Comparison of ENCODE assay signal across 8 mouse cellular contexts in genomic region chr7:81827806-81828667, GRCm38 (mm10). TPM values are rescaled to one million over a fixed set of nuclear protein-coding genes. Genes with fewer than 3 reads are reported as not detected.
DNase-seq lines count a peak whose midpoint lies in the region; ATAC-seq lines count a peak whose summit lies in the region.

No protein-coding gene starts in this region.

- peak overlapping the region; percentile 71 for H3K4me2 ChIP-seq in hindbrain, embryonic 11.5 days (replicated peaks; ENCODE audit: low read depth, low read length)
- peak overlapping the region; percentile 95 for H3K4me2 ChIP-seq in liver, embryonic 15.5 days
- H3K4me2 ChIP-seq in neural tube, embryonic 15.5 days = peak overlapping the region; percentile 63

- DNase-seq in retina, postnatal 1 day = peak; percentile 14
- no peak for DNase-seq in retina, embryonic 14.5 days (ENCODE audit: low spot score)
- no peak for DNase-seq in hindbrain, embryonic 11.5 days (ENCODE audit: low spot score)
- no peak for DNase-seq in cerebellum, postnatal 14 days
- DNase-seq in ovary, postnatal 10 days (ENCODE audit: low spot score) = no peak

- peak overlapping the region; percentile 98 for H3K4me3 ChIP-seq in brown adipose tissue, adult 24 weeks (ENCODE audit: insufficient read depth, low read depth, low read length)
- peak overlapping the region; percentile 68 for H3K4me3 ChIP-seq in hindbrain, embryonic 11.5 days (ENCODE audit: low read depth, low read length)
- H3K4me3 ChIP-seq in liver, embryonic 15.5 days (replicated peaks) = peak overlapping the region; percentile 92
- H3K4me3 ChIP-seq in neural tube, embryonic 15.5 days (replicated peaks) = peak overlapping the region; percentile 87

- ATAC-seq in hindbrain, embryonic 11.5 days (ENCODE audit: low FRiP score) = peak; percentile 29; the same call in 1 of the 2 replicates
- ATAC-seq in liver, embryonic 15.5 days (ENCODE audit: insufficient read depth) = no peak
- no peak for ATAC-seq in neural tube, embryonic 15.5 days (ENCODE audit: low FRiP score)

- peak overlapping the region; percentile 90 for H3K27ac ChIP-seq in brown adipose tissue, adult 24 weeks (replicated peaks; ENCODE audit: low read depth, low read length)
- peak overlapping the region; percentile 94; the same call in 1 of the 2 replicates for H3K27ac ChIP-seq in hindbrain, embryonic 11.5 days (ENCODE audit: low read depth, low read length)
- peak overlapping the region; percentile 91 for H3K27ac ChIP-seq in liver, embryonic 15.5 days (replicated peaks)
- peak overlapping the region; percentile 98 for H3K27ac ChIP-seq in neural tube, embryonic 15.5 days (replicated peaks)

- WGBS in hindbrain, embryonic 11.5 days = 28% methylated on average over 17 of the region's 17 CpGs
- 17% methylated on average over 17 of the region's 17 CpGs for WGBS in liver, embryonic 15.5 days (ENCODE audit: insufficient replicate concordance)
- WGBS in neural tube, embryonic 15.5 days = 20% methylated on average over 17 of the region's 17 CpGs

- H3K9me3 ChIP-seq in hindbrain, embryonic 11.5 days (ENCODE audit: control insufficient read depth, low read length) = no peaks in the 10 kb centered on the region
- no peaks in the 10 kb centered on the region for H3K9me3 ChIP-seq in liver, embryonic 15.5 days (replicated peaks)
- no peaks in the 10 kb centered on the region for H3K9me3 ChIP-seq in neural tube, embryonic 15.5 days (replicated peaks)

- H3K27me3 ChIP-seq in hindbrain, embryonic 11.5 days (ENCODE audit: control insufficient read depth, insufficient read depth, low read length) = no peaks in the 10 kb centered on the region
- no peaks in the 10 kb centered on the region for H3K27me3 ChIP-seq in liver, embryonic 15.5 days
- no peaks in the 10 kb centered on the region for H3K27me3 ChIP-seq in neural tube, embryonic 15.5 days (replicated peaks)

- H3K36me3 ChIP-seq in hindbrain, embryonic 11.5 days (ENCODE audit: control insufficient read depth, insufficient read depth, low read length) = no peaks in the 10 kb centered on the region
- 0 out of 2 replicates have a peak, but pooled peaks cover 5% of the 10 kb centered on the region for H3K36me3 ChIP-seq in liver, embryonic 15.5 days (replicated peaks)
- no peaks in the 10 kb centered on the region for H3K36me3 ChIP-seq in neural tube, embryonic 15.5 days

- H3K9ac ChIP-seq in hindbrain, embryonic 11.5 days (ENCODE audit: low read depth, low read length) = peak overlapping the region; percentile 88
- H3K9ac ChIP-seq in liver, embryonic 15.5 days = peak overlapping the region; percentile 74
- peak overlapping the region; percentile 92 for H3K9ac ChIP-seq in neural tube, embryonic 15.5 days (replicated peaks)

- H3K4me1 ChIP-seq in brown adipose tissue, adult 24 weeks (ENCODE audit: control insufficient read depth, insufficient read depth, insufficient read length, low read length) = peaks cover 27% of the 10 kb centered on the region
- H3K4me1 ChIP-seq in hindbrain, embryonic 11.5 days (replicated peaks; ENCODE audit: control insufficient read depth, insufficient read depth, low read length) = peaks cover 2% of the 10 kb centered on the region; the same call in 1 of the 2 replicates
- H3K4me1 ChIP-seq in liver, embryonic 15.5 days (replicated peaks) = peaks cover 39% of the 10 kb centered on the region
- H3K4me1 ChIP-seq in neural tube, embryonic 15.5 days = peaks cover 34% of the 10 kb centered on the region

RNA-seq across cellular contexts. Expression of gene Btbd1, which starts 1.2 kb away (rescaled TPM):
- 193 and 285 TPM in 2 replicates for polyA plus RNA-seq in brown adipose tissue, adult 24 weeks (2012; ENCODE audit: insufficient read depth, insufficient read length, missing spikeins)
- polyA plus RNA-seq in hindbrain, embryonic 11.5 days (2014; fragmentation: Nextera tagmentation; extraction: Ambion mirVana) = 101 and 103 TPM in 2 replicates
- polyA plus RNA-seq in liver, embryonic 15.5 days (2015; fragmentation: Nextera tagmentation; extraction: Ambion mirVana) = 18.1 and 18.2 TPM in 2 replicates
- 93.1 and 96.6 TPM in 2 replicates for polyA plus RNA-seq in neural tube, embryonic 15.5 days (2015; fragmentation: Nextera tagmentation; extraction: Ambion mirVana)

RNA-seq across cellular contexts. Expression of gene Gm10160, which starts 27.6 kb away (rescaled TPM):
- polyA plus RNA-seq in brown adipose tissue, adult 24 weeks (2012; ENCODE audit: insufficient read depth, insufficient read length, missing spikeins) = not detected in 2 replicates
- not detected in 2 replicates for polyA plus RNA-seq in hindbrain, embryonic 11.5 days (2014; fragmentation: Nextera tagmentation; extraction: Ambion mirVana)
- not detected in 2 replicates for polyA plus RNA-seq in liver, embryonic 15.5 days (2015; fragmentation: Nextera tagmentation; extraction: Ambion mirVana)
- polyA plus RNA-seq in neural tube, embryonic 15.5 days (2015; fragmentation: Nextera tagmentation; extraction: Ambion mirVana) = not detected in 2 replicates

RNA-seq across cellular contexts. Expression of gene Tm6sf1, which starts 30.8 kb away (rescaled TPM):
- 21.2 and 24.4 TPM in 2 replicates for polyA plus RNA-seq in brown adipose tissue, adult 24 weeks (2012; ENCODE audit: insufficient read depth, insufficient read length, missing spikeins)
- 11.3 and 14.8 TPM in 2 replicates for polyA plus RNA-seq in hindbrain, embryonic 11.5 days (2014; fragmentation: Nextera tagmentation; extraction: Ambion mirVana)
- polyA plus RNA-seq in liver, embryonic 15.5 days (2015; fragmentation: Nextera tagmentation; extraction: Ambion mirVana) = 10.8 and 11.1 TPM in 2 replicates
- 15.1 and 25.6 TPM in 2 replicates for polyA plus RNA-seq in neural tube, embryonic 15.5 days (2015; fragmentation: Nextera tagmentation; extraction: Ambion mirVana)

RNA-seq across cellular contexts. Expression of gene 3110040N11Rik, which starts 38.8 kb away (rescaled TPM):
- polyA plus RNA-seq in brown adipose tissue, adult 24 weeks (2012; ENCODE audit: insufficient read depth, insufficient read length, missing spikeins) = 26.6 and 31.2 TPM in 2 replicates
- polyA plus RNA-seq in hindbrain, embryonic 11.5 days (2014; fragmentation: Nextera tagmentation; extraction: Ambion mirVana) = 43.6 and 49.1 TPM in 2 replicates
- polyA plus RNA-seq in liver, embryonic 15.5 days (2015; fragmentation: Nextera tagmentation; extraction: Ambion mirVana) = 20.7 and 20.9 TPM in 2 replicates
- 49.9 and 52.9 TPM in 2 replicates for polyA plus RNA-seq in neural tube, embryonic 15.5 days (2015; fragmentation: Nextera tagmentation; extraction: Ambion mirVana)
